Mouse (Mus musculus): ENCODE measurements at regions not wholly inside any gene's neighbourhood (a gene's known extent, or its start where the extent isn't known, plus 50 kb on each side); places are given as distances from the start of the nearest gene placed in this dataset.

DNA sequence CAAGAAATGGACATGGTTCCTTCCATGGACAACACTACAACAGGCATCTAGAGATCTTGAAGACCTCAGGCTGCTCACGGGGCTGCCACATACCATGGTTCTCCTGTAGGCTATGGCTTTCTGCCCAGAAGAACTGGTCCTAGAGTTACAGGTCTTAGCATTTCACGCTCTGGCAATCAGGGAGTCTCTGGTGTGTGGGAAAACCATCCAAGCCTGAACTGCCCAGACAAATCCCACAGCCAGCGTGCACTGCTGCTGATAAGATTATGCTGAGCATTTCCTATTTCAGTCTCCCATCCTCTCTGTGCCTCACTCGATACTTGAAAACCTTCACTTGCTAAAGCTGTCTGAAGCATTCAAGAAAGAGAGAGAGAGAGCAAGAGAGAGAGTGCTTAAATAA is 139.5 kb downstream of the Cartpt start:
- TF ChIP-seq CTCF (IDR thresholded peaks at IDR 0.05; ENCODE audit: extremely low read depth, insufficient read depth, low read length) (no peak), POLR2A (IDR thresholded peaks at IDR 0.05; ENCODE audit: extremely low read depth, insufficient read depth, low read length) (no peak)

Data from cortical plate, adult 2 months (tissue).